Mouse (Mus musculus) activated CD4-positive, CD25-positive, alpha-beta regulatory T cell, adult 4 months (primary cell): ENCODE data around the gene Smap2. TPM values are rescaled to one million over a fixed set of nuclear protein-coding genes. Genes with fewer than 3 reads are reported as not detected.

ENCODE experiments used
- ATAC-seq: one replicate; pipeline ENCODE4 v1.8.0; 2017
- polyA plus RNA-seq, 2 experiments: library from polyadenylated mRNA; unstranded; fragments of 100-300 nt; shearing (Covaris generic); gene quantifications; one replicate each; pipeline ENCODE4 v1.2.1; 2017

Gene Smap2
- polyA plus RNA-seq, 2 experiments from 2014 or later, result 32.5 to 39.1 TPM

DNA sequence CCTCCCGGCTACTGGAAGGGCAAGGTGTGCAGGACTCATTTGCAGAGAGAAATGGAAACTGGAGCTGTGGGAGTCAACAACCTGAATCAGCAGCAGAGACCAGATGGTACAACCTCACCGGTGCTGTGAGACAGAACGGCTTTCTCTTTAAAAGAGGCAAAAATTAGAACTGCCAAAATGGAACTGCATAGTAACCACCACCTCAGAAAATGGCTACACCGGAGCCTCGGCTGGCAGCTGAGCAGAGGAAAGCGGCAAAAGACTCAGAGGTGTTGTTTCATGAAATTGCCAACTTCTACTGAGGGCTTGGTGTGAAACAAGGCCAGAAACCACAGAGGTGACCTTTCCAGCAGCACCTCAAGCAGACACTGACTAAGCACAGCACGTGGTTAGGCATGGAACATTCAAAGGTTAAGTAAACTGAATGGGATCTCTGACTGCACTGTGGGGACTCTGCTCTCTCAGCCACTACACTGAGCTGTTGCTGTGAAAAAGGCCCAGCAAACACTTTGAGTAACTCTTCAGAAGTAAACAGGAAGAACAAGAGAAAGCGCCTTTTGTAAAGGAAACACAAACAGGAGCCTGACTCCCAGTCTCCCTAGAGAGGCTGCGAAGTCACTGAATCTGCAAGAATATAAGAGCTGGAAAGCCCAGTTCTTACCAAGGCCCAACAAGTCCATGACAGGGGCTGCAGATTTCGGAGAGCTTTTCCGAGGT is 42.2 kb downstream of the Smap2 start:
- peak; percentile 49 for ATAC-seq

GRCm38 (mm10) chr4:120971842-120972241 is 45.2 kb downstream of the Smap2 start:
- no peak for ATAC-seq

GRCm38 (mm10) chr4:120969382-120970146 is 47.5 kb downstream of the Smap2 start:
- no peak for ATAC-seq

DNA sequence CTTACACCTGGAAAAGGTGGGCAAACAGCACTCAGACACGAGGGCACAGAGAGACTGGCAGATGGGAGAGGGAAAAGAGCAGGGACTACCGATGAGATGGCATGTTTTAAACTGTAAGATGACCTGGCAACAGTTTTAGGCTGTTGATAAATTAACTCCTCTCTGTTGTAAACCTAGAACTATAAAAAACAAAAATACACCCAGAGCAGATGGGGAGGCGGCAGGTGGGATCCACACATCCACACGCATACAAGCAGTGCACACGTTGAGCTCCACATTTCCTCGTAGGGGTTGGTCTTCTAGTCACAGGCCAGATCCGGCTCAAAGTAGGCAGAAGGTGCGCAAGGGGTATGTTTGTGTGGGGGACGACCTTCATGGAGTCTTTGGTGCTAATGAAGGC is 48.6 kb downstream of the Smap2 start:
- ATAC-seq, result no peak

DNA sequence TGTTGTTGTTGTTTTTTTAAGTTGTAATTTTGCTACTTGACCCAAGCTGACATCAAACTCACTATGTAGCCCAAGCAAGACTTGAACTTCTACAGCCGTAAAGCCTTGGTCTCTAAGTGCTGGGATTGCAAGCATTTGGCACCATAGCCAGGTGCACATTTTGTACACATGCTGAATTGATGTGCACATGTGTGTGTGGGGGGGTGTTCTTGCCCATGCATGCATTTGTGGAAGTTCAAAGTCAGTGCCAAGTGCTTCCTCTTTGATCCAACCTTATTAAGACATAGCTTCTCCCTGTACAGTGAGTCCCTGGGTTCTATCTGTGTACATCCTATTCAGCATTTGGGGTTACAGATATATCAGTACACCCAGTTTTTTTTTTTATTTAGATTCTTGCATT is 61.5 kb downstream of the Smap2 start:
- ATAC-seq, result no peak

DNA sequence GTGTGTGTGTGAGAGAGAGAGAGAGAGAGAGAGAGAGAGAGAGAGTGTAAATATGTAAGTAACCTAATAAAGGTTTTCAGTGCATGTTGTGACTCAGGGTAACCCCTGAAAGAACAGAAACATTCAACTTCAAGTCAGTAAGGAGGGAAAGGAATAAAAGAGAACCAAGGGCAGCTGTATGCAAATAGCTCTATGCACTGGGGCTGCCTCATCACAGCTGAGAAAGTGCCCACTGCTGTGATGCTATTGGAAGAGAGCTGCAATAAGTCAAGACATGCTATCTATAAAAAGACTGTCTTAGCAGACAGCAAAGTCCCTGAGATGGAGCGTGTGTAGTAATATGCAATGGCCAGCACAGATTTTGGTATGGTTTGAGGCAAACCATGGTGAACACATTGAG is 63.4 kb downstream of the Smap2 start:
- ATAC-seq, result no peak

- ATAC-seq, result no peak
Measured at GRCm38 (mm10) chr4:120953038-120953437, 64.0 kb downstream of the Smap2 start.

DNA sequence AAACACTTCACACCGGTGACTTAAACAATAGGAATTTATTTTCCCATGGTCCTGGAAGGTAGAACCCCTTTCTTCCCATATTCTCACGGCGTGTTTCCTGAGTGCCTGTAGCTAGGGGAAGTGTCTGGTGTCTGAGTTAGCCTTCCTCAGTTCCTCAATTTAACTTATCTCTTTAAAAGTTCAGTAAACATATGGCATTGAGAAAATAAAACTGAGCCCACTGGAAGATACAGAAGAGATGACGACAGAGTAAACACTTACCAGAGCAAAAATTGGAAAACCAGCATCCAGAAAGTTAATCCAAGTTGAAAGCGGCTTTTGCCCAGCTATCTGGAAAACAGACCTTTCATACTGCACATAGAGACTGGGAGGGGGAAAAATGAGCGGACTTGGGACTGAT is 64.9 kb downstream of the Smap2 start:
- ATAC-seq, result no peak

- ATAC-seq, result peak; percentile 93
Measured at GRCm38 (mm10) chr4:120951428-120951973, 65.5 kb downstream of the Smap2 start, which contains the start of gene Zfp69. Gene Zfp69 (minus strand): TSS chr4:120951699.

GRCm38 (mm10) chr4:120950763-120951427 is 66.2 kb downstream of the Smap2 start:
- ATAC-seq, result no peak

DNA sequence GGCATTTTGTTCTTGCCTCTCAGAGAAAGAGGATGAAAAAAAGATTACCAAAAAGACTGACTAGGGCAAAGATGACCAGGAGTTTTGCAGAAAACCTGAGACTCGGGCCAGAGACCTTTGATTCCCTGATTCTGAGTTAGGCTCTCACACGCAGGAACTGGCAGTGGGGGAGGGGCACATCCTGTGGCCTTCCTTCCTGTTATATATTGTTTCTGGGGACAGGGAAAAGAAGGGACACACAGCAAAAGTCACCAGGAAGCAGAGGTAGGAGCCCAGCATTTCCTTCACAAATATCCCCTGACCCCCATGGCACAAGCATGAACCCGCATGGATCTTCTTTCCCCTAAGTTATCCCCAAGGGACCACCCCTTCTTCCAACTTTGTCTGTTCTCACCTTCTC is 68.1 kb downstream of the Smap2 start:
- ATAC-seq, result no peak

DNA sequence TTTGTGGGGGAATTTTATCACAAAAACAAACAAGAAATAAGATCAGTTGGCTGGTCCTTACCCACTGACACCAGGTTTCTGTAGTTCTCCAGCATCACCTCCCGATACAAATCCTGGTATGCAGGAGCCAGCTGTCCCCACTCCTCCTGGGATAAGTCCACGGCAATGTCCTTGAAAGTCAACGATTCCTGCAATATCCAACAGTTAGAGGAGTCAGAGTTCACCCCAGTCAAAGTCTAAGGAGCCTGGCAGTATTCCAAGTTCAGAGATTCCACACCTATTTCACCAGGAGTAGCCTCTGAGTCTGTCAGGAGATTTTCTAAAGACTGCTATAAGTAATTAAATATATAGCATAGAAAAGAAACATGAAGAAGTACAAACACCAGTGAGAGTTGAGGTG is 82.0 kb downstream of the Smap2 start:
- ATAC-seq, result no peak

DNA sequence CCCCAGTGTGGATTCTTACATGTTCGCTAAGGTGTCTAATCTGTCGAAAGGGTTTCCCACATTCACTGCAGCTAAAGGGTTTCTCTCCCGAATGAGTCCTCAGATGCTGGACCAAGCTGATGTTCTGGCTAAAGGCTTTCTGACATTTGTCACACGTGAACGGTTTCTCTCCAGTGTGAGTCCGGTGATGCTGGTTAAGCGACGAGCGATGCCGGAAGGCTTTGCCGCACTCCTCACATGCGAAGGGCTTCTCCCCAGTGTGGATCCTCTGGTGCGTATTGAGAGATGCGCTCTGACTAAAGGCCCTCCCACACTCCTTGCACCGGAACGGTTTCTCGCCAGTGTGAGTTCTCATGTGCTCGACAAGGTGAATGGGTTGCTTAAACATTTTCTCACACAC is 86.3 kb downstream of the Smap2 start:
- no peak for ATAC-seq

DNA sequence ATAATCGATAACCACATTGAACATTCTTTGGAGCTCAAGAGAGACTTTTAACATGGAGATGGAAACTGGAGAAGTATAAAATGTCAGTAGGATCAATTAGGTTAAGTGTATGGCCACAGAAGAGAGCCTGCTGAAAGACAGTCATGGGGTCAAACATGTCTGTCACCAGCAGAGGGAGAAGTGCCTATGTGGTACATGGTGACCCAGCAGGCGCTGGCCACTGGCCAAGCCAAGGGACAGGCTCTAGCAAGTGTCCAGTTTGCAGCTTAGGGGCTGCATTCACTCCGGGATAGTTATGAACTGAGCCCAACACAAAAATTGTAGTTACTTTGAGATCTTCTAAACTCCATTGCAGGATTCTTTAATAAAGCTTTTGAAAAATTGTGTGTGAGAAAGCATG is 88.4 kb downstream of the Smap2 start:
- ATAC-seq, result no peak

GRCm38 (mm10) chr4:120925386-120925785 is 91.7 kb downstream of the Smap2 start:
- peak; percentile 43 for ATAC-seq

DNA sequence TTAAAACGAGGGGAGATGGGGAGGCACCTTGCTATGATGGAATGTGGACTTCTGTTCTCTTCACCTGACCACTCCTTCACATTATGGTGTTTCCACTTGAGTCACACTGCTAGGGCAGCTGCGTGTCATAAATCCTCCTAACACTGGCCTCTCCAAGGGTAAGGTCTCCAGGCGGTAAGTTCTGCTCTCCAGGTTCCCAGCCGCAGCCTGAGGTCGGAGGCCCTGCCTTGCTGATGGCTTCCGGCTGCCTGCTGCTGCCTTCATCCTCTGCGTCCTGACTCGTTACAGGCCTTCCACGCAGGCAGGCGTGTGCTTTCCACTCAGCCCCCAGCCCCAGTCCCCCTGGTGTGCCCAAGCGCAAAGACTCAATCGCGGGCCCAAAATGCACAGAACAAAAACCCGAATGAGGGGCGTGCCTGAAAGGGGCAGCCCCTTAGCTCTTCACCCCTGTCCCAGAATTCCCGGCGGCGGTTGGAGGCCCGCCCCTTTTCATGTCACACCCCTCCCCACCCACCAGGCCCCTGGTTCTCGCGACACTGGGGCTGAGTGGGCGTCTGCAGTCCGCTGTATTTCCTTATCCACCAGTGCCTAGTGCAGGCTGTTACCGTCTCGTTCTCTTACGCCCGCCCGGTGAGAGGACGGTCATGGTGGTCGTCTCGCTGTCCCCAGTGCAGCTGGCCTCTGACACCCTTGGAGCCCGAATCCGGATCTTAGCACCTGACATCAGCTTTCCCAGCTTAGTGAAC is 92.3 kb downstream of the Smap2 start, which contains the start of gene Exo5:
TSS of gene Exo5 (minus strand) at position 464 of the 746 bp plus-strand sequence.
- ATAC-seq, result peak; percentile 90

DNA sequence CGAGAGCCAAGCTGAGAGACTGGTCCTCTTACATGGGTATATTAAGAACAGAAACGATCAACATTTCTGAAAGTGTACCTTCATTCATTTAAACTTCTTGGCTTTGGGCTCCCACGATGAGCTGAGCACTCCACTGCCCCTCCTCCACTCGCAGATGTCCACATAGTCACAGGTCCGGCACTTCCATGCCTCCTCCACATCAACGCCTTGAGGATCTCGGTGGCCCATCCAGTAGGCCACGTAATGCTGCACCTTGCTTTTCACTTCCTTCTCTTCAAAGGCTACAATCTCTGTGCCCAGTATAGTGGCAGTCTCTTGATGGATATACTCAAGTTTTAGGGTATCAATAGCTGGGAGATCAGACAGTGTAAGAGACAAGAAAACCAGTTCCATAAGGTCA is 95.6 kb downstream of the Smap2 start:
- no peak for ATAC-seq

Other genes with a start within 250 kb of the Smap2 start
- gene Nfyc, start 185.7 kb downstream of the Smap2 start, polyA plus RNA-seq, result 10 to 100 TPM; 55.0 to 70.3 TPM
- under 1 TPM; 0.68 to 0.99 TPM for gene Rims3, start 162.4 kb downstream of the Smap2 start, polyA plus RNA-seq
- 10 to 100 TPM; 28.2 to 30.5 TPM for gene Exo5, start 92.2 kb downstream of the Smap2 start, polyA plus RNA-seq
- 1 to 10 TPM; 1.9 to 2.2 TPM for gene Zfp69, start 65.5 kb downstream of the Smap2 start, polyA plus RNA-seq
- gene Col9a2, start 22.1 kb upstream of the Smap2 start, polyA plus RNA-seq, result not detected
- 10 to 100 TPM; 45.4 to 46.3 TPM for gene Zmpste24, start 81.0 kb upstream of the Smap2 start, polyA plus RNA-seq
- gene Tmco2, start 92.0 kb upstream of the Smap2 start, polyA plus RNA-seq, result not detected
- gene Rlf, start 197.8 kb upstream of the Smap2 start, polyA plus RNA-seq, result 10 to 100 TPM; 13.3 to 17.6 TPM